Mouse (Mus musculus): Measurements from ENCODE around the gene Capzb.

Capzb gene

GRCm38 (mm10) chr4:139234261-139234660, 41.6 kb downstream of the Capzb start:
- DNase-seq (ENCODE audit: low read depth, low spot score) = no peak

GRCm38 (mm10) chr4:139235556-139235955, 42.9 kb downstream of the Capzb start:
- DNase-seq (ENCODE audit: low read depth, low spot score) = no peak

- DNase-seq (ENCODE audit: low read depth, low spot score) = no peak
Measured at GRCm38 (mm10) chr4:139238612-139239011, 45.9 kb downstream of the Capzb start.

DNA sequence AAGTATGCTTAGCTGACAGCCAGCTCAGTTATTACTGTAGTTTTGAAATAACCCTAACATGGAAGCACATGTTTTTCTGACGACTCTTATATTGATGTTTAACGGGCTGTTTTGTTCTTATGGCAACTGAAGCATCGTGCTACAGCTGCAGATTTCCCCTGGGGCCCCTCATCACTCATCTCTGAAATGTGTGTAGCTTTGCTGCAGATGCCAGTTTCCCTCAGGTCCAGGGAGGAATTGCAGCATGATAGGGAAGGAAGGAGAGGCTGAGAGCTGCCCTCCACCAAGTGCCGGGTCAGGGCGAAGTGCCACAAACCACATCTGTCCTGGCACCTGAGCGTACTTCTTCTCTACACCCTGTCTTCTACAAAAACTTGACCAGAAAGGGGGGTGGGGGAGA, 47.6 kb downstream of the Capzb start:
- no peak for DNase-seq (ENCODE audit: low read depth, low spot score)

GRCm38 (mm10) chr4:139241678-139242606, 49.2 kb downstream of the Capzb start:
- no peak for DNase-seq (ENCODE audit: low read depth, low spot score)

DNA sequence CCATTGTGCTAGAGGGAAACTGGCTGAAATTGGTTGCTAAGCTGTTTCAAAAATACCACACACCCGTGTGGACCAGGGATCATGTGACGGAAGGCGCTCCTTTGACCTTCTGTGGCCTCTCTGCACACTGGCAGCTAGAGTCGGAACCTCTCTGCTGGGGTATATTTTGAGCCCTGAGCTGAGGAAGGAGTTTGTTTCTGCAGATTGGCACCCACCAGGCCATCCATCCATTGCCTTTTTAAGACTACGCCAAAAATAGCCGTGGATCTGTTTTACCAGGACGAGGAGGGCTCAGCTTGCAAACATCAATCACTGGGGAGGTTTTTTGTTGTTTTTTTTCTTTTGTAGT, 49.9 kb downstream of the Capzb start:
- DNase-seq (ENCODE audit: low read depth, low spot score) = no peak

DNA sequence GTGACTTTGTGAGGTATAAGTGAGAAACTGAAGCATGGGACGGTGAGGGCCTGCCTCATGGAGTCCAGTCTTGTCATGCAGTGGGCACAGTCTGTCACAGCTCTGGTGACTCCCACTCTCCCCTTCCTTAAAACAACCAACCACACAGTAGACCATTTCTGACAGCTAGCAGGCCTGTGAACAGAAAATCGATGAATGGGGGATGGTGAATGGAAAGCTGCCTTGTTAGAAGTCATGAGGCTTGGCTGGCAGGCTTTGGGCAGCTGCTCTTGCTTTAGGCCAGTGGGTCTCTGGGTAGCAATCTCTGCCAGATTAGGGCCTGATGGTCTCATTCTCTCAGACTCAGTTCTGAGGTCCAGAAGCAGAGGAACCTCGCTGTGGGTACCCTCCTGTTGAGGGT, 51.5 kb downstream of the Capzb start:
- DNase-seq (ENCODE audit: low read depth, low spot score) = no peak

DNA sequence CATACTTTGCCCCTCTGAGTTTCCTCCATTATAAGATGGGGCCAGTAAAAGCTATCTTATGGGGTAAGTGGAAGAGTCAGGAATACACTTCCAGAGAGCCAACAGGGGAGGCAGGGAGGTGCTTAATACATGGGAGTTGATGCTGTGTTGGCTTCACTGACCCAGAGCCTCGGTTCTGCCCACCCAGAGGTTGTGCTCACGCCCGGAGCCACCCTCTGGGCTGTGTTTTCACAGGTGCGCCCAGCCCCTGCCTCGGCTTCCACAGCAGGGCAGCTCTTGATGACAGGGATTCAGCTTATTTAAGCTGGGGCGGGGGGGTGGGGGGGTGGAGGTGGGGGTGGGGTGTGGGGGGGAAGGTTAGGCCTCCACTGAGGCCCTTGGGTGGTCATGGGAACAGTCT, 52.1 kb downstream of the Capzb start:
- no peak for DNase-seq (ENCODE audit: low read depth, low spot score)

- no peak for DNase-seq (ENCODE audit: low read depth, low spot score)
Measured at GRCm38 (mm10) chr4:139245534-139245933, 52.8 kb downstream of the Capzb start.

GRCm38 (mm10) chr4:139246130-139246877, 53.6 kb downstream of the Capzb start:
- DNase-seq (ENCODE audit: low read depth, low spot score) = no peak

DNA sequence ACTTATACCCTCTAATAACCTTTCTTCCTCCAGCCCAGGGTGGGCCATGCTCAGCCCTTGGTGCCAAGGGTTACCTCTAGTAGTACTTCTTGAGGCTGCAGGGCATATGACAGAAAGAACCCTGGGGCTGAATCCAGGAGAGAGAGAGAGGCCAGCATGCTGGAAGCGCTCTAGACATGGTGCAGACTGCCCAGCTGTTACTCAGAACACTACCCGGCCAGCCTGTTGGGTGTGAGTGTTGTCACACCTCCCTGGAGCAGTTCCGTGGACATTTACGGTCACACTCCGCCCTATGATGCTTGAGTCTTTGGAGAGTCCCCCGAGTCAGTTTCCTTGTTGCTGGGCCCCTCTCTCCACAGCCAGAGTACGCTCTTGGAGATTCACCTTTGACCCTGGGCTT, 55.3 kb downstream of the Capzb start:
- DNase-seq (ENCODE audit: low read depth, low spot score) = no peak

- DNase-seq (ENCODE audit: low read depth, low spot score) = no peak
Measured at GRCm38 (mm10) chr4:139248736-139249135, 56.0 kb downstream of the Capzb start.

- no peak for DNase-seq (ENCODE audit: low read depth, low spot score)
Measured at GRCm38 (mm10) chr4:139250043-139250442, 57.3 kb downstream of the Capzb start.

GRCm38 (mm10) chr4:139250886-139251285, 58.2 kb downstream of the Capzb start:
- DNase-seq (ENCODE audit: low read depth, low spot score) = no peak

DNA sequence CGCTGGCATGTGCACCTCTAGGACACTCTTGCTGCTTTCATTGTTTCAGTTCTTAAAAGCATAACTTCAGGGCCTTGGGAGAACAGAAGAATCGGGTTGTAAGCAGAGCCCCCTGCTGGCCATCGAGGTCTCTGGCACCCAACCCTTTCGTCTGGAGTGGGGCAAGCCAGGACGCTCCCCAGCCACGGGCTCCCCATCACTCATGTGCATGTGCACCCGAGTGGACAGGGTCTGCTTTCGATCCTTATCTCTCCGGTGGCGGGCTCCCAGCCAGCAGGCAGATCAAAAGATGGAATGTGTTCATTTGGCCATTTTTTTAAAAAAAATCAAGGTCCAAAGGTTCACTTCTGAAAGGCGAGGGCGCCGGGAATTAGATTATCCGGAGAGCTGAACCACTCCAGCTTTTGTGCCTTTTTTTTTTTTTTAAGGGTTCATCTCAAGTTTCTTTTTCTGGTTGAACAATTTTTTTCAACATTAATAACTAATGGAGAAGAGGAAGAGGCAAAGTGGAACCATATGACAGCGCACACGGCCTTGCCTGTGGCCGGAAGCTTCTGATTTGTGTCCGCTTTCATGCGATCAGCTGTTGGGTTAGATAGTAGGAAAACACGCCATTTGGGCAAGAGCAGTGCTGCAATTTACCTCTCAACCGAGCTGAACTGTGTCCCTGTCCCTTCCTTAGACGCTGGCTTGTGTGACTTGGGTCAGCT, 59.5 kb downstream of the Capzb start:
- no peak for DNase-seq (ENCODE audit: low read depth, low spot score)

GRCm38 (mm10) chr4:139253206-139253605, 60.5 kb downstream of the Capzb start:
- DNase-seq (ENCODE audit: low read depth, low spot score) = no peak

DNA sequence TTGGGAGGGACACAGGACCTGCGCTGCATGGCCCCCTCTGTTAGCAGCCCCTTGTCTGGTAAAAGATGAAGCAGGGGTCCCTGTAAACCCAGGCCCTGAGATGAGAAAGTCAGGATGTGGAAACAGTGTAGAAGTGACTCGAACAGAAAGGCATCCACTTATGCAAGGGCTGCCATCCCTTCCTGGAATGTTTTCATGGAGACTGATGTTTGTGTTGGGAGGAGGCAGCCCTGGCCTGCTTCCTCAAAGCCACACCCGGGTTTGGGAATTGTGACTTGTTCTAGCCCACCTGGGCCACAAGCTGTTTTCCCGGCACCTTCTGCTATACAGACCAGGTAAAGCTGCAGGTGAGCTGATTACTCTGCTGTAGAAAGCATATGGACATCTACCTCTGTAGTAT, 63.4 kb downstream of the Capzb start:
- DNase-seq (ENCODE audit: low read depth, low spot score) = no peak

DNA sequence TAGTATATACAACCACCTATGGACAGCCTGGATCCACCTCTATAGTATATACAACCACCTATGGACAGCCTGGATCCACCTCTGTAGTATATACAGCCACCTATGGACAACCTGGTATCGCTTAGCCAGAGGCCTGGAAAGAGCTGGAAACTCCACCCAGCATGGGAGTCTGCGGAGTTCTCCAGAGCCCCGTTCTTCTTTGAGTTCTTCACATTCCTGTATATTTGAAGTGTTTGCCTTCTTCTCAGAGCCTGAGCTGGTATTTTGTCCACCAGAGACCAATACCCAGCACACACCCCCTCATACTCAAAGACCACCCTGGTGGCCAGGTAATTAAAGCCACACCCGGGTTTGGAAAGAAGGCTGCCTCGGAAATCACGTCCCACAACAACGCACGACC, 64.0 kb downstream of the Capzb start:
- no peak for DNase-seq (ENCODE audit: low read depth, low spot score)

DNA sequence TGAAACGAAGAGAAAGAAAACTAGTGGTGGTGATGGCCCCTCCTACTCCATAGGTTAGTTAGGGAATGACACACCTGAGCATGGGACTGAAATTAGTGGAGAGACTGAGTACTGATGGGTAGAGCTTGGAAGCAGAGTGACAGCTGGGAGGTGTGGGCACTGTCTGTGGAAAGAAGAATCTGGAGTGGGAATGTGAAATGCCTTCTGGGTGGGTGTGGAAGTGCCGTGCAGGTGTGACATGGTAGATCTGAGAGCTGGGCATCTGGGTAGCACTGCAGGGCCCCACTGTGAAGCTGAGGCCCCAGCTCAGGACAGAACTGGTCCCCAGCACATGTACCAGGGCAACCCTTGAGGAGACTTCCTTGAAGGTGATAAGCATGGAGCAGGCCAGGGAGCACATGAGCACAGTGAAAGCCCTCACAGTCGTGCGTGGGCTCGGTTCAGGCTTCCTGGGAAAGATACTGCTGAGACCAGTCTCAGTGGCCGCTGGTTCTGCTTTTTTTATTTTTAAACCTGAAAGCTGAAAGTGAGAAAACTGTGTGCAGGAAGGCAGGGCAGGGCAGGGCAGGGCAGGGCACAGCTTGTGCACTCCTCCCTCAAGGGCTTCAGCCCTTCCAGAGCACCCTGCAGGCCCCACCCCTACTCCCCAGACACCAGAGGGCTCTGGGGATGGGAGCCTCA, 66.1 kb downstream of the Capzb start:
- DNase-seq (ENCODE audit: low read depth, low spot score) = no peak

DNA sequence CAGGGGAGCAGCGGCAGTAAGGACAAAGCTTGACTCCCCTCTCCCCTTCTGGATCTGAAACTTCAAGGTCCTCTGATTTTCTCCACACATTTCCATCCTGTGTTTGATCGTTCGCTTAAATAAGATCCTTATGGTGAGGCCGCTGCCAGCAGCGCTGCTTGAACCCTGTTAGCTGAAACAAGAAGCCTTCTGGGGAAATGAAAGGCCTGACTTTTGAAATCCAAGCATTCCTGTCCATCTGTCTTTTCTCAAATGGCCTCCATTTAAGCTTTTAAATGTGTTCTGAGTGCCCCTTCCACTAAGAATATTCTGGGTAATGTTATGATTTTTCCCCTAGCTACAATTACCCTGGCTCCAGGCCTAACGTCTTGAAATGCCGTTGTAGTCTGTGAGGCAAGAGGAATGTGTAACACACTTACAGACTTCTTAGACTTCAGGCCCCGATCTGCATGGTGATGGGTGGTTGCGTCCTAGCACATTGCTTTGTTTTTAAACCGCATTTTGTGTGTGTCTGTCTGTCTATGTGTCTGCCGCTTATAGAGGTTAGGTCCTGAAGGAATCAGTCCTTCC, 66.7 kb downstream of the Capzb start:
- no peak for DNase-seq (ENCODE audit: low read depth, low spot score)

DNA sequence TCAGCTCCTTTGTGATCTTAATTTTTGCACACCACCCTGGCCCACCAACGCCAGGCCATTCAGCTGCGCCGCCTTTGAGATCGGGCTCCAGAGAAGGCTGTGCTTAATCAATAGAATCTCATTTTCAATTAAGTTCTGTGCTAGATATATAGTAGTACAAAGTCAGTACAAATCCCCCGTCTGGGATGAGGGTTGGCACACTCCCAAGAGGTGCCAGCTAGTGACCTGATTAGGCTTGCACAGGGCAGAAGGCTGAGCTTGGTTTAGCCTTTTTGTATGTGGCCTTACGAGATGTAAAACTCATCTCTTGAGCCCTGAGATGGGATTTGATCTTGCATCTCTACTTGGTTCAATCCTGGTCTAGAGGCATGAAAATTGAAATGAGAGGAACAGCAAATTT, 70.3 kb downstream of the Capzb start:
- no peak for DNase-seq (ENCODE audit: low read depth, low spot score)
